Mouse (Mus musculus) heart, postnatal 14 days (tissue): ENCODE data around the gene Dda1. TPM values are rescaled to one million over a fixed set of nuclear protein-coding genes. Genes with fewer than 3 reads are reported as not detected.

Experiments used
- DNase-seq, 2 experiments: peaks; one replicate each; pipeline ENCODE4 v3.0.0; 2021 to 2022
- intact Hi-C: fragments of 180-260 bp; cut with DNase I; formaldehyde crosslinking; loops from one replicate; pipeline ENCODE4 v1.15.1; 2025
- total RNA-seq, 2 experiments: library from RNA; stranded (reverse); gene quantifications; 2 replicates each; pipeline ENCODE4 v1.2.3; 2021

The Dda1 gene
- total RNA-seq, 2 experiments from 2014 or later = 33.5 to 36.4 TPM

DNA sequence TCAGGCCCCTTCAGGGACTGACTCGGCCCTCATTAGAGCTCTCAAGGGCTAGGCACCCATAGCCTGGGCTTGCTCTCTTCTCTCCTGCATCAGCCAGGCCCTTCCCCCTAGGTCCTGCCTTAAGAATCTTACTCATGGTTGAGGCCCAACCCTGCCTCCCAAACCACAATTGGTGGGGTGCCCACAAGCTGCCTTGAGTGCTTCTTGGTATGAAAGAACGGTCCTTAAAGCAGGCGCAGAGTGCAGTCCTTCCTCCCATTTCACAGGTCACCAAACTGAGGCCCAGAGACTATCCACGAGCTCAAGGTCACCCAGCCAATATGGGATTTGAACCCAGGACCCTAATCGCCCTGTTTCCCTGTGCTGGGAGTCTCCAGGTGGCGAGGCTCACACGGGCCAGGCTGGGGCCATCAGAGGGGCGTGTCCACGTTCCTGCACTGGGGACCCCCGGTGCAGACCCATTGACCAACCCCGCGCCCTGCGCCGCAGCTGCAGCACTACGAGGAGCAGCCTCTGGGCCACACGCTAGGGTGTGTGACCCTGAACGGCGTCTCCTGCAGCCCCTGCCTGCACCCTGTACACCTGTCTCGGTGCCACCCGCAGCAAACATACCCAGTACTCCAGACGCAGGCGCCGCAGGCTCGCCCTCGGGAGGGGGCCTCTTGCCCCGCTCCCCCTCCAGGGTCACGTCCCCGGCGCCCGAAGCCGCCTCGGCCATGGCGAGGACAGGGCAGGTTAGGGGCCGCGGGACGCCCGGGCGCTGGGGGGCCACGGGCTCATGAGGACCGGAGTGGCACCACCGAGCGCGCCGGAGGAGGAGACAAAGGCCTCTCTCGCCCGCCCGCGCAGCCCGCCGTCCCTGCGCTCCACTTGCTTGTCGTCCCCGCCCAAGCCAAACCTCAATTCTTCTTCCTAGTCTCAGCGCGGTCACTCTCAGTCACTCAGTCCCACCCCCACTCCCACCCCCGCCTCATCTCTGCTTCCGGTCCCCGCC, 16.4 kb downstream of the Dda1 start, which contains the start of gene Ano8:
Gene Ano8 (minus strand): TSS at position 822 of the 994 bp plus-strand sequence.
- intact Hi-C loops = loop anchor here (10.0 kb wide), 1 partner anchor 591 kb away; the partner anchor contains the start of genes Rpl18a and Slc5a5
- DNase-seq = peak; percentile 83 to 84

DNA sequence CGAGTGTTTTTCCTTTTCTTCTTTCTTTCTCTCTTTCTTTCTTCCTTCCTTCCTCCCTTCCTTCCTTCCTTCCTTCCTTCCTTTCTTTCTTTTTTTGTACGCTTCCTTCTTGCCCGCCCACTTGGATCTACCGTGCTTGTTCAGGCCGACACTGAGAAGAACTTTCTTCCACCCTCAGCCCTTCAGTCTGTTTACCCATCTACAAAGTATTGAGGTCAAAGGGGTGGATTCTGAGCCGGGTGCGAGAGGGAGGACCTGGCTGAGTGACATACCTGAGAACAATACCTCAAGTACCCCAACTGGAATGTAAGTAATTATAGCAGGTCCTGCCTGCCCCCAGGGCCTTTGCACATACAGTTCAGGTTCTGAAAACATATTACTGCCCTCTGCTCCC, 17.1 kb downstream of the Dda1 start:
- DNase-seq = no peak
- intact Hi-C loops = loop anchor here (10.0 kb wide), 1 partner anchor 591 kb away; the partner anchor contains the start of genes Rpl18a and Slc5a5

DNA sequence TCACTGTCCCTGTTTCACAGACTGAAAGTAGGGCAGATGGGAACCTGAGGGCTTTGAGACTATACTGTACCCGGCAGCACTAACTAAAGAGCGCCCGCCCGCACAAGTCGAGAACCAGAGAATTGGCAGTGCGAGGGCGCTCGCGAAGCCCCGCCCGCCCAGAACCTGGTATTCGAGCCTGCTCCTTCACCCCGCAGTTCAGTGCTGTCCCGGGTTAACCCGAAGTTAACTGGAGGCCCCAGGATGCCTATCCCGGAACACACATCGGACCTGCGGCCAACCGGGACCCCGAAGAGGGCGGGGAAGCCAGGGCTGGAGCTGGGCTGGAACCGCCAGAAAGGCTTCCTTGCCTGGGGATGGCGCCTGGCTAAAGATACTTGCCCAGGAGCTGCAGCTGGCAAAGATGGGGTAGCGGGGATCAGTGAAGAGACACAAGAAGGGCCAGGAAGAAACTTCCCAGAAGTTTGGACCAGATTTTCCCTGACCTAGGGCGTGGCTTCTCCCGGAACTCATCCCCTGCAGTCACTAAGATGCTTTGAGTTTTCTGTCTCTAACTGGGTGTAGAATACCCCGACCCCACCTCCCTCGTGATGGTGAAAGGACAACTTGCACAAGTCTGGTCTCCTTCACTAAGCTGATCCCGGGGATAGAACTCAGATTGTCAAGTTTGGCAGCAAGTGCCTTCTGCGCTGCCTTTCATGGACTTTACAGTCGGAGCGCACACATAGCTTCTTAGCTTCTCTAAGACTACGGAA, 18.9 kb downstream of the Dda1 start, which contains the start of gene Gtpbp3:
Gene Gtpbp3 (plus strand): TSS at position 413 of the 755 bp plus-strand sequence.
- intact Hi-C loops = loop anchor here (10.0 kb wide), 1 partner anchor 593 kb away; the partner anchor contains the start of genes Rpl18a and Slc5a5
- DNase-seq = peak; percentile 84 to 85

GRCm38 (mm10) chr8:71488454-71488853, 19.5 kb downstream of the Dda1 start:
- intact Hi-C loops = loop anchor here (10.0 kb wide), 1 partner anchor 594 kb away; the partner anchor contains the start of genes Rpl18a and Slc5a5
- DNase-seq = peak; percentile 88 to 91

DNA sequence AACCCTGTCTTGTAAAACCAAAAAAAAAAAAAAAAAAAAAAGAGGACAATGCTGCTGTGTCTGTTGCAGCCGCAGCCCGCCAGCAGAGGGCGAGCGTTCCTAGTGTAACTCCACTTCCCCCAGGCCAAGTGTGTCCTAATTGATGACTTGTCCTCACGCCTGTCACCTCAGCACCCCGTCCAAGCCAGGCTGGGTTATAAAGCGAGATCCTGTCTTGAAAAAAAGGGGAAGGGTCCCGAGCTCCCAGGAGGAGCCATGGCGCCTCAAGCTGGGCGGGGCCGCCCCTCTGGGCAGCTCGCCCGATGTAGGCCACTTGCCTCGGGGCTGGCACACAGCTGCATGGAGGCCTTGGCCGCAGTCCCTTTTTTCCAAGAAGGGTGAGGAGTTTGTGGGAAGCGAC, 26.0 kb downstream of the Dda1 start:
- peak; percentile 90 to 92 for DNase-seq
- intact Hi-C loops = loop anchor here (1.0 kb wide), 1 partner anchor 26 kb away; no protein-coding TSS in a partner anchor

GRCm38 (mm10) chr8:71495811-71496210, 26.8 kb downstream of the Dda1 start:
- intact Hi-C loops = loop anchor here (1.0 kb wide), 1 partner anchor 25 kb away; no protein-coding TSS in a partner anchor
- DNase-seq = peak in 1 of 2 experiments; percentile 38

GRCm38 (mm10) chr8:71496481-71496880, 27.5 kb downstream of the Dda1 start:
- intact Hi-C loops = no loop called here
- DNase-seq = peak; percentile 95 to 97

- DNase-seq = no peak
- intact Hi-C loops = no loop called here
These were observed 28.2 kb downstream of the Dda1 start for GRCm38 (mm10) chr8:71497077-71497645.

DNA sequence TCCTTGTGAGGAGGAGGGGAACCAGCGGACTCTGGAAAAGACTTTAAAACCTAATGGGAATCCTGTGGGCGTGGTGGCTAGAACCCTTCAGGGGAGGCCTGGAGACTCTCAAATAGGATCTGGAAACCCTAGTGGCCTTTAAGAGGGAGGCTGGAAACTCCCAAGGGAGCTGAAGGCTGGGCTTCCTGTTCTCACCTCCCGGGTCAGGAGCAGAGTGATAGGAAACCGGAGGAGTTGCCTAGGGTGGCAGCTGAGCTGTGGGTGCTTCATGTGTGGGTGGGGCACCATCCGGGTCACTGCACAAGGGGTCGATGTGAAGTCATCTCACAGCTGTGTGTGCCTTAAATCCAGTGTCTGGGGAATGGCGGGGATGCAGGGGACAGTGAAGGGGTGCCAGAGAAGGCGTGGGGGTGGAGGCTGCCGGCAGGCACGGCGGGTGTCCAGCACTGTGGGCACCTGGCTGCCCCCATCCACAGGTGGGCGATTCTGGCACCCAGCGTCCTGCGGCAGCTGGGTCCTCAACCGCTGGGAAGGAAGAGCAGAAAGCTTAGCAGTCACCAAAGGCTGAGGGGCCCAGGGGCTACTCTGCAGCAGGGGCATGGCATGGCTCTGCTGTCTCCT, 29.0 kb downstream of the Dda1 start:
- intact Hi-C loops = no loop called here
- DNase-seq = peak; percentile 45 to 49

GRCm38 (mm10) chr8:71498816-71499690, 30.1 kb downstream of the Dda1 start:
- peak in 1 of 2 experiments; percentile 35 for DNase-seq
- intact Hi-C loops = no loop called here

GRCm38 (mm10) chr8:71504349-71504748, 35.4 kb downstream of the Dda1 start:
- DNase-seq = no peak
- intact Hi-C loops = no loop called here

GRCm38 (mm10) chr8:71505326-71505725, 36.3 kb downstream of the Dda1 start:
- intact Hi-C loops = no loop called here
- DNase-seq = no peak

DNA sequence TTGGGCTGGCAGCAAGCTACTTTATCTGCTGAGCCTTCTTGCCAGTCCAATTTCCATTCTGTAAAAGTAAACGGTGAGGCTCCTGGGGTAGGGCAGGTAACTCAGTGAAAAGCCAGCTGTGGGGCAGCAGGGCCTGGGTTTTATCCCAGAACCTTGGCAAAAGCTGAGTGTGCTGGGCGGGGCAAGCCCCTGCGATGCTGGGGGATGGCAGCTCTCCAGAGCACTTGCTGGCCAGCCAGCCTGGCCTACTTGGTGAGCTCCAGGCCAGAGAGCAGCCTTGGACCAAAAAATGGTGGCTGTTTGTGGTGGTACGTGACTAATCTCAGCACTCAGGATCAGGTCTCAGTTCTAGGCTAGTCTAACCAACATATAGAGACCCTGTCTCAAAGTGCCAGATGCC, 37.0 kb downstream of the Dda1 start:
- peak; percentile 58 to 61 for DNase-seq

GRCm38 (mm10) chr8:71507589-71508104, 38.6 kb downstream of the Dda1 start:
- DNase-seq = peak; percentile 85 to 86
- intact Hi-C loops = no loop called here

More for the DNA sequence above, 37.0 kb downstream of the Dda1 start:
- intact Hi-C loops = no loop called here

- intact Hi-C loops = no loop called here
These were observed 40.3 kb downstream of the Dda1 start for GRCm38 (mm10) chr8:71509316-71509715.

DNA sequence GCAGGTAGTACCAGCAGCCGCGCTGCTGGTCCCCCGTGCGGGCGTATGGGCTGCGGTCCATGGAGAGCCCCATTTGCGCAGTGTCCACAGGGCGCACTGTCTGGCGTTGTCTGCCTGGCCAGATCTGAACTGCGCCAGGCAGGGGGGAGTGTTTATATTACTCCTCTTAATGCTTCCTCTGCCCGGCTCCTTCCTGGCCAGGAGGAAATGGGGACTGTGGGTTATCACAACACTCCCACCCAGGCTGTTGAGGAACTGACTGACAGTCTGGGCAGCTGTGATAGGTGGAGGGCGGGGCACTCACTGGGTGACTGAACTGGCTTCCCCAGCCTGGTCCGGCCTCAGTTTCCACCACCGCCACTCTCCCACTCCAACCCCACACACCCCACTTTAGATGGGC, 42.6 kb downstream of the Dda1 start, which contains the start of gene Plvap:
Gene Plvap (minus strand): TSS at position 109 of the 400 bp plus-strand sequence.
- intact Hi-C loops = no loop called here
- no peak for DNase-seq

More at GRCm38 (mm10) chr8:71509316-71509715, 40.3 kb downstream of the Dda1 start:
- DNase-seq = no peak

DNA sequence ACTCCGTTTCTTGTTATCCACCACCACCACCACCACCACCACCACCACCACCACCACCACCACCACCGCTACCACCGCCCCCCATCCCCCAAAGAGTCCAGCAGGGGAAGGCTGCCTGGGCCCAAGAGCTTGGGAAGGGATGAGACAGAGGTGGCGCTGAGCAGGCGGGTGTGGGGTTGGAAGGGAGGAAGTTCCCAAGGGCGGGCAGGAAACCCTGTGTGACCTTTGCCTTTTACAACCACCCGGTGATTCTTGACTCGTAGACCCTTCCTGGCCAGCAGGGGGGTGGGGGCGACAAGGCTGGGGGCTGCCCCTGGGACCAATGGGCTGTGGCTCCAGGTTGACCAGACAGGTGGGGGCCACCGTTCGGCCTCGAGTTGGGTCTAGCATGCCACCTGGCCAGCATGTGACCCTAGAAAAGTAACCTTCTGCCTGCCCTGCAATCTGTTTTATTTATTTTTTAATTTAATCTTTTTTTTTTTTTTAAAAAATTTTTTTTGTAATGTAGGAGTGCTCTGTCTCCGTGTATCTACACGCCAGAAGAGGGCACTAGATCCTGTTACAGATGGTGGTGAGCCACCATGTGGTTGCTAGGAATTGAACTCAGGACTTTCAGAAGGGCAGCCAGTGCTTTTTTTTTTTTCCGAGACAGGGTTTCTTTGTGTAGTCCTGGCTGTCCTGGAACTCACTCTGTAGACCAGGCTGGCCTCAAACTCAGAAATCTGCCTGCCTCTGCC, 44.2 kb downstream of the Dda1 start:
- intact Hi-C loops = no loop called here
- no peak for DNase-seq

DNA sequence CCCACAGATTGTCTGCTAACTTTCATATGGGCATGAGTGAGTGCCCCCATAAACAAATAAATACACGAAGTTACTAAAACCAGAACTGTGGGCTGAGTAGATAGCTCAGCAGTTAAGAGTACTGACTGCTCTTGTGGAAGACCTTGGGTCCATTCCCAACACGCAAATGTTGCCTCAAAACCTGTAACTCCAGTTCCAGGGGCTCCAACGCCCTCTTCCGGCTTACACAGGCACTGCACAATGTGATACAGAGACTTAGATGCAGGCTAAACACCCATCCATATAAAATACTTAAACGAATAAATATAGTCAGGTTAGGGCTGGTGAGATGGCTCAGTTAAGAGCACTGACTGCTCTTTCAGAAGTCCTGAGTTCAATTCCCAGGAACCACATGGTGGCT, 46.0 kb downstream of the Dda1 start:
- intact Hi-C loops = no loop called here
- DNase-seq = no peak
